Mouse (Mus musculus) activated CD4-positive, CD25-positive, alpha-beta regulatory T cell, adult 4 months (primary cell): ENCODE measurements around the gene Barx2. TPM values are rescaled to one million over a fixed set of nuclear protein-coding genes. Genes with fewer than 3 reads are reported as not detected.
"Not testable (repeated sequence)": the region's sequence is repeated elsewhere in the genome, so short reads cannot be mapped to it uniquely, and the experiment has no call there.

ENCODE experiments used
- ATAC-seq: one replicate; pipeline ENCODE4 v1.8.0; 2017
- polyA plus RNA-seq, 2 experiments: library from polyadenylated mRNA; unstranded; fragments of 100-300 nt; shearing (Covaris generic); gene quantifications; one replicate each; pipeline ENCODE4 v1.2.1; 2017

The Barx2 gene
- under 1 TPM in 1 of 2 experiments, not detected in 1; 0.22 TPM for polyA plus RNA-seq

- ATAC-seq = no peak
Measured at GRCm38 (mm10) chr9:31912921-31913738, at the start of gene Barx2. Gene Barx2 (minus strand): TSS chr9:31913462.

- no peak for ATAC-seq
Measured at GRCm38 (mm10) chr9:31962265-31962664, 49.0 kb upstream of the Barx2 start.

GRCm38 (mm10) chr9:31960488-31960887 lies 47.2 kb upstream of the Barx2 start:
- ATAC-seq = no peak

- ATAC-seq = no peak
Measured at GRCm38 (mm10) chr9:31958120-31958519, 44.9 kb upstream of the Barx2 start.

- ATAC-seq = no peak
Measured at GRCm38 (mm10) chr9:31950506-31950905, 37.2 kb upstream of the Barx2 start.

- ATAC-seq = no peak
Measured at GRCm38 (mm10) chr9:31949031-31949430, 35.8 kb upstream of the Barx2 start.

- ATAC-seq = no peak
Measured at GRCm38 (mm10) chr9:31947051-31947450, 33.8 kb upstream of the Barx2 start.

GRCm38 (mm10) chr9:31942334-31942733 lies 29.1 kb upstream of the Barx2 start:
- ATAC-seq = no peak

GRCm38 (mm10) chr9:31936486-31936885 lies 23.2 kb upstream of the Barx2 start:
- ATAC-seq = not testable (repeated sequence)

- ATAC-seq = no peak
Measured at GRCm38 (mm10) chr9:31931691-31932090, 18.4 kb upstream of the Barx2 start.

GRCm38 (mm10) chr9:31931255-31931654 lies 18.0 kb upstream of the Barx2 start:
- no peak for ATAC-seq

- ATAC-seq = no peak
Measured at GRCm38 (mm10) chr9:31926766-31927165, 13.5 kb upstream of the Barx2 start.

GRCm38 (mm10) chr9:31925830-31926624 lies 12.8 kb upstream of the Barx2 start:
- ATAC-seq = peak; percentile 66

- no peak for ATAC-seq
Measured at GRCm38 (mm10) chr9:31923529-31923928, 10.3 kb upstream of the Barx2 start.

- ATAC-seq = no peak
Measured at GRCm38 (mm10) chr9:31919802-31920201, 6.5 kb upstream of the Barx2 start.

GRCm38 (mm10) chr9:31916421-31916820 lies 3.2 kb upstream of the Barx2 start:
- no peak for ATAC-seq

- no peak for ATAC-seq
Measured at GRCm38 (mm10) chr9:31914871-31915270, 1.6 kb upstream of the Barx2 start.

- no peak for ATAC-seq
Measured at GRCm38 (mm10) chr9:31913739-31914591, 703 bp upstream of the Barx2 start.

GRCm38 (mm10) chr9:31912553-31912920 lies 725 bp downstream of the Barx2 start:
- ATAC-seq = no peak

GRCm38 (mm10) chr9:31910221-31910620 lies 3.0 kb downstream of the Barx2 start:
- ATAC-seq = no peak

- ATAC-seq = no peak
Measured at GRCm38 (mm10) chr9:31901781-31902180, 11.5 kb downstream of the Barx2 start.

GRCm38 (mm10) chr9:31894775-31895320 lies 18.4 kb downstream of the Barx2 start:
- no peak for ATAC-seq

- no peak for ATAC-seq
Measured at GRCm38 (mm10) chr9:31888333-31888732, 24.9 kb downstream of the Barx2 start.
